Comparison of ENCODE assay signal across 12 mouse cellular contexts in genomic region chr5:35898114-35898513, GRCm38 (mm10). TPM values are rescaled to one million over a fixed set of nuclear protein-coding genes. Genes with fewer than 3 reads are reported as not detected.
A peak's percentile ranks its signal among the peaks of the same experiment; 100 is the strongest.
DNase-seq lines count a peak whose midpoint lies in the region; ATAC-seq and TF ChIP-seq lines count a peak whose summit lies in the region.
"Had no signal": no experiment of that assay in that cellular context is flagged by ENCODE, and none has a peak within 500 bp of the region (broad histone marks: within the 10 kb centered on the region; RNA-seq: fewer than 3 reads in every experiment).

No protein-coding gene starts in this region.

- H3K4me2 ChIP-seq in lung, postnatal 0 days (replicated peaks; ENCODE audit: low read depth, low read length): no peak overlapping the region
- H3K4me2 ChIP-seq: midbrain, embryonic 11.5 days had no signal

- ATAC-seq in lung, postnatal 0 days: peak; percentile 3; the same call in 1 of the 2 replicates
- ATAC-seq in megakaryocyte progenitor cell, adult 5-6 weeks (replicated peaks; ENCODE audit: poor library complexity): peak; percentile 38

- no peak for TF ChIP-seq CTCF in kidney, adult 2 months (conservative IDR thresholded peaks at IDR 0.05; ENCODE audit: insufficient read depth, insufficient read length, low read depth, low read length)
- no peak for TF ChIP-seq CTCF in lung, postnatal 0 days (IDR thresholded peaks at IDR 0.05)

- intact Hi-C loops in heart, postnatal 14 days (cut with DNase I): no loop called here

- peak; percentile 96 for DNase-seq in heart, adult 11 months
- DNase-seq in heart, postnatal 14 days: no peak
- DNase-seq in kidney, adult 2 months: peak; percentile 59
- no peak for DNase-seq in kidney, adult 9 months
- DNase-seq in lung, postnatal 0 days (ENCODE audit: low spot score): peak; percentile 77
- DNase-seq in urinary bladder, adult 18-20 months (ENCODE audit: low spot score in 2 of 2): no peak
- DNase-seq: cerebellum, adult 2 months; layer of hippocampus, postnatal 36 days had no signal

- TF ChIP-seq EP300 in lung, postnatal 0 days (IDR thresholded peaks at IDR 0.05): 0 out of 2 replicates have a peak, but pooled peaks have one; percentile 8

- no peak overlapping the region for H3K4me3 ChIP-seq in kidney, adult 2 months (ENCODE audit: insufficient read depth, low read depth, low read length)
- H3K4me3 ChIP-seq in lung, postnatal 0 days (ENCODE audit: low read depth, low read length): no peak overlapping the region
- H3K4me3 ChIP-seq: heart, embryonic 13.5 days had no signal

- no peak for TF ChIP-seq POLR2A in kidney, adult 2 months (IDR thresholded peaks at IDR 0.05; ENCODE audit: low read depth, low read length)

- no peaks in the 10 kb centered on the region for H3K9me3 ChIP-seq in lung, postnatal 0 days (ENCODE audit: low read length)
- H3K9me3 ChIP-seq: heart, embryonic 13.5 days had no signal

- H3K9ac ChIP-seq in lung, postnatal 0 days (replicated peaks; ENCODE audit: low read depth): no peak overlapping the region
- H3K9ac ChIP-seq: heart, embryonic 13.5 days; liver, embryonic 14.5 days had no signal

- H3K27me3 ChIP-seq in kidney, adult 2 months (replicated peaks; ENCODE audit: control insufficient read depth, insufficient read depth, low read length): no peaks in the 10 kb centered on the region
- H3K27me3 ChIP-seq in lung, postnatal 0 days (replicated peaks; ENCODE audit: insufficient read depth, low read length): no peaks in the 10 kb centered on the region
- H3K27me3 ChIP-seq: heart, embryonic 13.5 days had no signal

- no peak overlapping the region for H3K27ac ChIP-seq in kidney, adult 2 months (ENCODE audit: insufficient read depth, low read depth, low read length)
- H3K27ac ChIP-seq in lung, postnatal 0 days (ENCODE audit: low read length): no peak overlapping the region
- H3K27ac ChIP-seq: liver, embryonic 14.5 days had no signal

- no peaks in the 10 kb centered on the region for H3K36me3 ChIP-seq in kidney, adult 2 months (ENCODE audit: control insufficient read depth, insufficient read depth, low read length)
- no peaks in the 10 kb centered on the region for H3K36me3 ChIP-seq in lung, postnatal 0 days (ENCODE audit: insufficient read depth, low read length)

- peaks cover 21% of the 10 kb centered on the region; the same call in 1 of the 2 replicates for H3K4me1 ChIP-seq in kidney, adult 2 months (ENCODE audit: control insufficient read depth, insufficient read depth, low read length)
- peaks cover 16% of the 10 kb centered on the region; the same call in 1 of the 2 replicates for H3K4me1 ChIP-seq in lung, postnatal 0 days (ENCODE audit: insufficient read depth, low read depth, low read length)

- WGBS in kidney, adult 2 months: 41% methylated on average over 4 of the region's 4 CpGs
- 53% methylated on average over 4 of the region's 4 CpGs for WGBS in lung, postnatal 0 days

RNA-seq across cellular contexts. Expression of gene Afap1, which starts 5.0 kb away (rescaled TPM):
- total RNA-seq in heart, postnatal 14 days (2021): 10 to 100 TPM; 28.3 to 28.7 TPM
- 17.2 and 19.7 TPM in 2 replicates for polyA plus RNA-seq in kidney, adult 2 months (2012; rRNA removed)
- 12.9 and 14.7 TPM in 2 replicates for polyA plus RNA-seq in lung, postnatal 0 days (2015; fragmentation: Nextera tagmentation; extraction: Ambion mirVana)
- total RNA-seq in megakaryocyte progenitor cell, adult 5-6 weeks (2015): 27.9 and 31.9 TPM in 2 replicates
- 15.5 and 16.8 TPM in 2 replicates for total RNA-seq in megakaryocyte progenitor cell, adult 5-6 weeks (2017)

Comparison
In these comparisons a context has a peak if more than half of its experiments do, and no peak if none do; other contexts are left out.
1. DNase-seq: peak in heart, adult 11 months (single experiment), kidney, adult 2 months (single experiment) and lung, postnatal 0 days (single experiment); none in heart, postnatal 14 days (0 of 2), kidney, adult 9 months (single experiment) and urinary bladder, adult 18-20 months (0 of 2).